Mouse (Mus musculus): ENCODE measurements around the gene Pnkd. TPM values are rescaled to one million over a fixed set of nuclear protein-coding genes. Genes with fewer than 3 reads are reported as not detected.

Pnkd gene
- total and polyA plus RNA-seq, 3 experiments = 45.5 to 318 (median 154) TPM

DNA sequence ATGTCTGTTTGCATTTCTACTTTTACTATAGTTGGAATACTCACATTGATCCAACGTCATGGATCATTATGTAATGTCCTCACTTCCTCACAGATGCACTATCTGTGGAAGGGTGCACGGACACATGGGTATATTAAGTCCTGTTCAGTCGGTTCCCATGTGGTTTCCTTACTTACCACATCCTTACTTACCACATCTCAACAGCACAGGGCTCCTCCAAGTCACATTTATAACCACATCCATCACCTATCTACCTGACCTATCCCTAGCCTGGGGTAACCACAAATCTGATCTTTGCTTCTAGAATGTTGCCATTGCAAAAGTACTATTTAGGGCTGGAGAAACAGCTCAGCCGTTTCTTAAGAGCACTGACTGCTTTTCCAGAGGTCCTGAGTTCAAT, 88.6 kb downstream of the Pnkd start:
- Histone ChIP-seq H3K27ac (ENCODE audit: insufficient read depth, low read depth) (no peak overlapping the region), H3K9ac (ENCODE audit: insufficient read depth, low read depth) (no peak overlapping the region), H3K9me3 (replicated peaks; ENCODE audit: low read length) (no peaks in the 10 kb centered on the region), H3K4me2 (ENCODE audit: insufficient read depth, low read depth, poor library complexity, severe bottlenecking) (no peak overlapping the region), H3K79me2 (replicated peaks; ENCODE audit: control insufficient read depth, extremely low read depth, insufficient read depth, poor library complexity, severe bottlenecking) (no peaks in the 10 kb centered on the region), H3K27me3 (replicated peaks) (no peaks in the 10 kb centered on the region), H3K36me3 (replicated peaks in 1 of 2; ENCODE audit: control insufficient read depth in 1 of 2, insufficient read depth in 1 of 2, low read length in 1 of 2) (peaks cover 0 to 3% of the 10 kb centered on the region in 2 experiments), H3K4me3 (replicated peaks in 1 of 3; ENCODE audit: low read depth in 2 of 3, low read length in 2 of 3, poor library complexity in 1 of 3) (no peak overlapping the region), H3K4me1 (ENCODE audit: control insufficient read depth in 1 of 2, insufficient read depth in 2 of 2) (peaks cover 30 to 42% of the 10 kb centered on the region in 2 experiments)
- in situ Hi-C loops (cut with MboI; ENCODE audit: low pct_ligation_motif_present, low pct_unique_long_range_greater_than_20kb, low sequenced_read_pairs) = no loop called here
- DNase-seq (ENCODE audit: extremely low read depth) = no peak
- dilution Hi-C loops (cut with MboI; ENCODE audit: extremely low pct_ligation_motif_present, extremely low pct_unique_long_range_greater_than_20kb, low sequenced_read_pairs) = no loop called here
- no peak for TF ChIP-seq PAX5 (IDR thresholded peaks at IDR 0.05; ENCODE audit: low read length)
- TF ChIP-seq BHLHE40 (IDR thresholded peaks at IDR 0.05; ENCODE audit: low read depth, low read length) = no peak

DNA sequence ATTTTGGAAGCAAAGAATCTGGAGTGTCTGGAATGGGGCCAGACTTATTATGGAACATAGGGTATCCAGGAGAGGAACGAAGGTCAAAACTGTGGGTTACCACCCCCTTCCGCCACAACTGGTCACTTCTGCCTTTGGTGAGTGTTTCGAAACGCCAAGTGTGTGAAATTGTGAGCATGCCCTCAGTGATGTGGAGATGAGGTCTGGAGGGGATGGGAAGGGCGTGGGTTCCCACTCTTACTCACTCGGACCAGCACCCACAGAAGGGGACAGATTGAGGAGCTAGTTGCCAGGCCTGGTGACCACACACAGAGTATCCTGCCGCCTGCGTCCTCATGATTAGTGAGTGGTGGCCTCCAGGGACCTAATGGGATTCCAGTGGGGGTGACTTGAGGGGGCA, 90.2 kb downstream of the Pnkd start, which contains the start of gene Slc11a1:
Slc11a1 (plus strand) TSS at position 216 of the 400 bp plus-strand sequence.
- H3K4me3 ChIP-seq (replicated peaks in 1 of 3; ENCODE audit: low read depth in 2 of 3, low read length in 2 of 3, poor library complexity in 1 of 3) = no peak within 1 kb of the TSS
- DNase-seq (ENCODE audit: extremely low read depth) = no peak
- TF ChIP-seq RCOR1 (conservative IDR thresholded peaks at IDR 0.05; ENCODE audit: low read depth, low read length) = no peak
- TF ChIP-seq E2F4 (IDR thresholded peaks at IDR 0.05; ENCODE audit: insufficient replicate concordance, low read depth, low read length) = no peak
- TF ChIP-seq EP300 (IDR thresholded peaks at IDR 0.05; ENCODE audit: low read length) = no peak
- TF ChIP-seq ZNF384 (IDR thresholded peaks at IDR 0.05; ENCODE audit: low read depth, low read length) = no peak
- TF ChIP-seq ZC3H11A (IDR thresholded peaks at IDR 0.05; ENCODE audit: low read depth, low read length) = no peak
- no peak for TF ChIP-seq ETS1 (conservative IDR thresholded peaks at IDR 0.05; ENCODE audit: low read depth, low read length)
- no peak for TF ChIP-seq TCF12 (IDR thresholded peaks at IDR 0.05; ENCODE audit: low read depth, low read length)
- no peak for TF ChIP-seq MAFK (IDR thresholded peaks at IDR 0.05; ENCODE audit: insufficient replicate concordance, low read length)
- TF ChIP-seq MXI1 (IDR thresholded peaks at IDR 0.05; ENCODE audit: low read depth, low read length) = no peak
- H3K27me3 ChIP-seq (replicated peaks) = no peaks in the 10 kb centered on the region
- no peaks in the 10 kb centered on the region for H3K36me3 ChIP-seq (replicated peaks in 1 of 2; ENCODE audit: control insufficient read depth in 1 of 2, insufficient read depth in 1 of 2, low read length in 1 of 2)
- no peaks in the 10 kb centered on the region for H3K79me2 ChIP-seq (replicated peaks; ENCODE audit: control insufficient read depth, extremely low read depth, insufficient read depth, poor library complexity, severe bottlenecking)
- H3K9me3 ChIP-seq (replicated peaks; ENCODE audit: low read length) = no peaks in the 10 kb centered on the region
- H3K27ac ChIP-seq (ENCODE audit: insufficient read depth, low read depth) = no peak within 1 kb of the TSS
- H3K9ac ChIP-seq (ENCODE audit: insufficient read depth, low read depth) = no peak within 1 kb of the TSS
- dilution Hi-C loops (cut with MboI; ENCODE audit: extremely low pct_ligation_motif_present, extremely low pct_unique_long_range_greater_than_20kb, low sequenced_read_pairs) = no loop called here
- in situ Hi-C loops (cut with MboI; ENCODE audit: low pct_ligation_motif_present, low pct_unique_long_range_greater_than_20kb, low sequenced_read_pairs) = no loop called here
- H3K4me1 ChIP-seq (ENCODE audit: control insufficient read depth in 1 of 2, insufficient read depth in 2 of 2) = peaks cover 33 to 50% of the 10 kb centered on the region in 2 experiments
- no peak within 1 kb of the TSS for H3K4me2 ChIP-seq (ENCODE audit: insufficient read depth, low read depth, poor library complexity, severe bottlenecking)

DNA sequence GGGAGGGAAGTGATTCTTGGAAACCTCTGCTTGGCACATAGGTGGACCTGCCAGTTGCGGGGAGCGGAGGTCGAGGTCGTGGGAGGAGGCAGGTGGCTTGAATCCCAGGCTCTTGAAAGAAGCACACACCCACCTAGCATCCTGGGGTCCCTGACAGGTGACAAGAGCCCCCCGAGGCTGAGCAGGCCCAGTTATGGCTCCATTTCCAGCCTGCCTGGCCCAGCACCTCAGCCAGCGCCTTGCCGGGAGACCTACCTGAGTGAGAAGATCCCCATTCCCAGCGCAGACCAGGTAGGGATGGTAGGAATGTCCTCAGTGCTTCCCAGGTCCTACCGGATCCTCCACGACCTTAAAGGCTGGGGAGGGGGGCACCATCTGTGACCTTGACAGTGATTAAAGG, 90.8 kb downstream of the Pnkd start:
- no peak overlapping the region for H3K4me2 ChIP-seq (ENCODE audit: insufficient read depth, low read depth, poor library complexity, severe bottlenecking)
- H3K27ac ChIP-seq (ENCODE audit: insufficient read depth, low read depth) = no peak overlapping the region
- dilution Hi-C loops (cut with MboI; ENCODE audit: extremely low pct_ligation_motif_present, extremely low pct_unique_long_range_greater_than_20kb, low sequenced_read_pairs) (no loop called here), in situ Hi-C loops (cut with MboI; ENCODE audit: low pct_ligation_motif_present, low pct_unique_long_range_greater_than_20kb, low sequenced_read_pairs) (no loop called here)
- no peaks in the 10 kb centered on the region for H3K9me3 ChIP-seq (replicated peaks; ENCODE audit: low read length)
- no peaks in the 10 kb centered on the region for H3K27me3 ChIP-seq (replicated peaks)
- no peak overlapping the region for H3K4me3 ChIP-seq (replicated peaks in 1 of 3; ENCODE audit: low read depth in 2 of 3, low read length in 2 of 3, poor library complexity in 1 of 3)
- no peaks in the 10 kb centered on the region for H3K36me3 ChIP-seq (replicated peaks in 1 of 2; ENCODE audit: control insufficient read depth in 1 of 2, insufficient read depth in 1 of 2, low read length in 1 of 2)
- H3K4me1 ChIP-seq (ENCODE audit: control insufficient read depth in 1 of 2, insufficient read depth in 2 of 2) = peaks cover 35 to 52% of the 10 kb centered on the region in 2 experiments
- H3K79me2 ChIP-seq (replicated peaks; ENCODE audit: control insufficient read depth, extremely low read depth, insufficient read depth, poor library complexity, severe bottlenecking) = no peaks in the 10 kb centered on the region
- TF ChIP-seq MAFK (IDR thresholded peaks at IDR 0.05; ENCODE audit: insufficient replicate concordance, low read length) (no peak), ZC3H11A (IDR thresholded peaks at IDR 0.05; ENCODE audit: low read depth, low read length) (no peak)
- no peak for DNase-seq (ENCODE audit: extremely low read depth)
- no peak overlapping the region for H3K9ac ChIP-seq (ENCODE audit: insufficient read depth, low read depth)
